Mouse (Mus musculus) hindbrain, embryonic 16.5 days (tissue): ENCODE measurements around the gene Rps21. TPM values are rescaled to one million over a fixed set of nuclear protein-coding genes. Genes with fewer than 3 reads are reported as not detected.
A peak's percentile ranks its signal among the peaks of the same experiment; 100 is the strongest.

Experiments
- ATAC-seq: fragments of 200-750 bp; cut with Nextera tagmentation; 2 replicates; pipeline ENCODE4 v1.8.0; 2017; ENCODE audit warnings: moderate TSS enrichment, moderate library complexity
- H3K27ac ChIP-seq: fragments of 300-500 bp; sonication (generic); 2 replicates; pipeline ENCODE4 v1.5.1; 2014; ENCODE audit warnings: low read depth, mild to moderate bottlenecking, control low read depth, low read length, moderate library complexity
- H3K27me3 ChIP-seq: fragments of 300-500 bp; sonication (generic); replicated peaks from 2 replicates; pipeline ENCODE4 v1.6.1; 2014; ENCODE audit warnings: low read length; ENCODE audit not compliant: control insufficient read depth, insufficient read depth
- H3K36me3 ChIP-seq: fragments of 300-500 bp; sonication (generic); 2 replicates; pipeline ENCODE4 v1.6.1; 2014; ENCODE audit warnings: mild to moderate bottlenecking, low read length, moderate library complexity, mixed read lengths; ENCODE audit not compliant: control insufficient read depth, insufficient read depth
- H3K4me1 ChIP-seq: fragments of 300-500 bp; sonication (generic); 2 replicates; pipeline ENCODE4 v1.6.1; 2014; ENCODE audit warnings: low read depth, low read length; ENCODE audit not compliant: control insufficient read depth, insufficient read depth
- H3K4me2 ChIP-seq: fragments of 300-500 bp; sonication (generic); 2 replicates; pipeline ENCODE4 v1.6.1; 2014; ENCODE audit warnings: mild to moderate bottlenecking, low read length, control low read depth, moderate library complexity
- H3K4me3 ChIP-seq: fragments of 300-500 bp; sonication (generic); 2 replicates; pipeline ENCODE4 v1.5.1; 2014; ENCODE audit warnings: mild to moderate bottlenecking, low read length, control low read depth, moderate library complexity
- H3K9ac ChIP-seq: fragments of 300-500 bp; sonication (generic); 2 replicates; pipeline ENCODE4 v1.6.1; 2014; ENCODE audit warnings: low read depth, mild to moderate bottlenecking, control low read depth, low read length, moderate library complexity
- H3K9me3 ChIP-seq: fragments of 300-500 bp; sonication (generic); 2 replicates; pipeline ENCODE4 v1.6.1; 2014; ENCODE audit warnings: mild to moderate bottlenecking, low read length, moderate library complexity; ENCODE audit not compliant: control insufficient read depth
- WGBS: fragments of 180-500 bp; shearing (Covaris S2); extraction: QIAGEN DNeasy Blood & Tissue Kit; methylation state at CpG from one replicate; pipeline ENCODE4 v1.1.7; 2014; 5-methylcytosine and 5-hydroxymethylcytosine counted together
- polyA plus RNA-seq: library from polyadenylated mRNA; unstranded; fragments of >200 nt; fragmentation: Nextera tagmentation; extraction: Ambion mirVana; gene quantifications from 2 replicates; pipeline ENCODE4 v1.2.1, GENCODE M21; 2015

The Rps21 gene
- polyA plus RNA-seq, result 271 and 282 TPM in 2 replicates

GRCm38 (mm10) chr2:180257001-180257521 lies at the start of gene Rps21:
Rps21 (plus strand) TSS chr2:180257377.
- peak within 1 kb of the TSS; percentile 91 for H3K9ac ChIP-seq
- H3K4me3 ChIP-seq, result peak within 1 kb of the TSS; percentile 77
- whole genome bisulfite sequencing, result under 1% methylated on average over 38 of the region's 38 CpGs
- H3K4me2 ChIP-seq, result peak within 1 kb of the TSS; percentile 83
- H3K27me3 ChIP-seq, result no peaks in the 10 kb centered on the region
- peak; percentile 98 for ATAC-seq
- no peaks in the 10 kb centered on the region for H3K9me3 ChIP-seq
- H3K36me3 ChIP-seq, result peaks cover 20% of the 10 kb centered on the region
- H3K27ac ChIP-seq, result peak within 1 kb of the TSS; percentile 90
- H3K4me1 ChIP-seq, result peaks cover 14% of the 10 kb centered on the region

- Histone ChIP-seq H3K27me3 (no peaks in the 10 kb centered on the region), H3K36me3 (no peaks in the 10 kb centered on the region), H3K4me1 (peaks cover 8% of the 10 kb centered on the region), H3K4me3 (no peak overlapping the region), H3K9ac (no peak overlapping the region), H3K4me2 (no peak overlapping the region), H3K27ac (no peak overlapping the region), H3K9me3 (no peaks in the 10 kb centered on the region)
- WGBS, result 51% methylated on average over 7 of the region's 7 CpGs
- peak; percentile 46; the same call in 1 of the 2 replicates for ATAC-seq
Observed at GRCm38 (mm10) chr2:180207840-180208239, 49.3 kb upstream of the Rps21 start.

GRCm38 (mm10) chr2:180208976-180209375 lies 48.2 kb upstream of the Rps21 start:
- no peak for ATAC-seq
- WGBS, result 81% methylated on average over 1 of the region's 1 CpGs
- no peak overlapping the region for H3K9ac ChIP-seq

GRCm38 (mm10) chr2:180212255-180212654 lies 44.9 kb upstream of the Rps21 start:
- Histone ChIP-seq H3K4me3 (no peak overlapping the region), H3K27me3 (no peaks in the 10 kb centered on the region), H3K36me3 (no peaks in the 10 kb centered on the region), H3K27ac (no peak overlapping the region), H3K9ac (no peak overlapping the region), H3K9me3 (no peaks in the 10 kb centered on the region), H3K4me1 (peaks cover 3% of the 10 kb centered on the region; the same call in 1 of the 2 replicates), H3K4me2 (no peak overlapping the region)
- no peak for ATAC-seq
- WGBS, result 91% methylated on average over 3 of the region's 3 CpGs

More at GRCm38 (mm10) chr2:180208976-180209375, 48.2 kb upstream of the Rps21 start:
- H3K9me3 ChIP-seq, result no peaks in the 10 kb centered on the region
- no peak overlapping the region for H3K27ac ChIP-seq
- H3K4me2 ChIP-seq, result no peak overlapping the region
- H3K27me3 ChIP-seq, result no peaks in the 10 kb centered on the region
- no peaks in the 10 kb centered on the region for H3K36me3 ChIP-seq
- peaks cover 8% of the 10 kb centered on the region for H3K4me1 ChIP-seq
- no peak overlapping the region for H3K4me3 ChIP-seq

- Histone ChIP-seq H3K9me3 (no peaks in the 10 kb centered on the region), H3K9ac (no peak overlapping the region), H3K4me3 (no peak overlapping the region), H3K4me1 (peaks cover 5% of the 10 kb centered on the region; the same call in 1 of the 2 replicates), H3K27ac (peak overlapping the region; percentile 16; the same call in 1 of the 2 replicates), H3K27me3 (no peaks in the 10 kb centered on the region), H3K4me2 (no peak overlapping the region), H3K36me3 (no peaks in the 10 kb centered on the region)
- ATAC-seq, result no peak
- 80% methylated on average over 4 of the region's 4 CpGs for WGBS
Observed at GRCm38 (mm10) chr2:180214352-180214978, 42.7 kb upstream of the Rps21 start.

GRCm38 (mm10) chr2:180215011-180215461 lies 42.1 kb upstream of the Rps21 start:
- ATAC-seq, result no peak
- H3K27me3 ChIP-seq, result no peaks in the 10 kb centered on the region
- no peaks in the 10 kb centered on the region for H3K9me3 ChIP-seq
- H3K9ac ChIP-seq, result no peak overlapping the region
- H3K4me1 ChIP-seq, result peaks cover 5% of the 10 kb centered on the region; the same call in 1 of the 2 replicates
- H3K36me3 ChIP-seq, result no peaks in the 10 kb centered on the region
- H3K4me3 ChIP-seq, result no peak overlapping the region
- H3K27ac ChIP-seq, result peak overlapping the region; percentile 16; the same call in 1 of the 2 replicates
- WGBS, result 64% methylated on average over 8 of the region's 8 CpGs
- H3K4me2 ChIP-seq, result no peak overlapping the region

GRCm38 (mm10) chr2:180215951-180216350 lies 41.2 kb upstream of the Rps21 start:
- H3K27me3 ChIP-seq, result no peaks in the 10 kb centered on the region; the same call in 1 of the 2 replicates
- H3K4me1 ChIP-seq, result peaks cover 5% of the 10 kb centered on the region; the same call in 1 of the 2 replicates
- no peak overlapping the region for H3K4me2 ChIP-seq
- H3K9ac ChIP-seq, result no peak overlapping the region
- no peak overlapping the region for H3K27ac ChIP-seq
- no peaks in the 10 kb centered on the region for H3K9me3 ChIP-seq
- WGBS, result 72% methylated on average over 6 of the region's 6 CpGs
- H3K4me3 ChIP-seq, result no peak overlapping the region
- H3K36me3 ChIP-seq, result no peaks in the 10 kb centered on the region
- ATAC-seq, result no peak

- no peak for ATAC-seq
- Histone ChIP-seq H3K9me3 (no peaks in the 10 kb centered on the region), H3K4me1 (peaks cover 5% of the 10 kb centered on the region; the same call in 1 of the 2 replicates), H3K9ac (no peak overlapping the region), H3K4me2 (no peak overlapping the region), H3K36me3 (no peaks in the 10 kb centered on the region), H3K27me3 (no peaks in the 10 kb centered on the region; the same call in 1 of the 2 replicates), H3K4me3 (no peak overlapping the region), H3K27ac (no peak overlapping the region)
- 80% methylated on average over 5 of the region's 5 CpGs for WGBS
Observed at GRCm38 (mm10) chr2:180216921-180217320, 40.3 kb upstream of the Rps21 start.

GRCm38 (mm10) chr2:180217587-180217986 lies 39.6 kb upstream of the Rps21 start:
- Histone ChIP-seq H3K4me3 (no peak overlapping the region), H3K27ac (no peak overlapping the region), H3K4me1 (peaks cover 9% of the 10 kb centered on the region), H3K9ac (no peak overlapping the region), H3K27me3 (no peaks in the 10 kb centered on the region; the same call in 1 of the 2 replicates), H3K4me2 (no peak overlapping the region), H3K36me3 (no peaks in the 10 kb centered on the region), H3K9me3 (no peaks in the 10 kb centered on the region)
- ATAC-seq, result peak; percentile 25; the same call in 1 of the 2 replicates
- 78% methylated on average over 8 of the region's 8 CpGs for WGBS
